Mouse (Mus musculus): ENCODE results near the gene Brd7. TPM values are rescaled to one million over a fixed set of nuclear protein-coding genes. Genes with fewer than 3 reads are reported as not detected.
A peak's percentile ranks its signal among the peaks of the same experiment; 100 is the strongest.

Gene Brd7
- polyA plus RNA-seq, 1 experiment, result 28.5 TPM

- no peak for DNase-seq
- Histone ChIP-seq H3K4me1 (ENCODE audit: control insufficient read depth, insufficient read depth, low read length) (no peaks in the 10 kb centered on the region), H3K4me3 (replicated peaks; ENCODE audit: extremely low read depth, low read depth, low read length) (no peak overlapping the region)
- no peak for TF ChIP-seq POLR2A (IDR thresholded peaks at IDR 0.05; ENCODE audit: borderline replicate concordance, extremely low read depth, low read depth, low read length)
- TF ChIP-seq CTCF (IDR thresholded peaks at IDR 0.05; ENCODE audit: insufficient read depth, low read length), result no peak
- 89% methylated on average over 2 of the region's 2 CpGs for WGBS
Observed at GRCm38 (mm10) chr8:88383164-88383556, 21.2 kb upstream of the Brd7 start.

GRCm38 (mm10) chr8:88382311-88383163, 20.5 kb upstream of the Brd7 start:
- DNase-seq, result no peak
- no peak overlapping the region for H3K4me3 ChIP-seq (replicated peaks; ENCODE audit: extremely low read depth, low read depth, low read length)
- no peaks in the 10 kb centered on the region for H3K4me1 ChIP-seq (ENCODE audit: control insufficient read depth, insufficient read depth, low read length)
- 78% methylated on average over 31 of the region's 31 CpGs for WGBS
- TF ChIP-seq CTCF (IDR thresholded peaks at IDR 0.05; ENCODE audit: insufficient read depth, low read length) (no peak), POLR2A (IDR thresholded peaks at IDR 0.05; ENCODE audit: borderline replicate concordance, extremely low read depth, low read depth, low read length) (no peak)

- TF ChIP-seq POLR2A (IDR thresholded peaks at IDR 0.05; ENCODE audit: borderline replicate concordance, extremely low read depth, low read depth, low read length) (no peak), CTCF (IDR thresholded peaks at IDR 0.05; ENCODE audit: insufficient read depth, low read length) (no peak)
- DNase-seq, result no peak
- Histone ChIP-seq H3K4me3 (replicated peaks; ENCODE audit: extremely low read depth, low read depth, low read length) (no peak overlapping the region), H3K4me1 (ENCODE audit: control insufficient read depth, insufficient read depth, low read length) (no peaks in the 10 kb centered on the region)
- WGBS, result 59% methylated on average over 7 of the region's 7 CpGs
Observed at GRCm38 (mm10) chr8:88380497-88380896, 18.5 kb upstream of the Brd7 start.

GRCm38 (mm10) chr8:88376836-88377582, 15.0 kb upstream of the Brd7 start:
- no peaks in the 10 kb centered on the region for H3K4me1 ChIP-seq (ENCODE audit: control insufficient read depth, insufficient read depth, low read length)
- TF ChIP-seq CTCF (IDR thresholded peaks at IDR 0.05; ENCODE audit: insufficient read depth, low read length), result no peak
- TF ChIP-seq POLR2A (IDR thresholded peaks at IDR 0.05; ENCODE audit: borderline replicate concordance, extremely low read depth, low read depth, low read length), result no peak
- WGBS, result 52% methylated on average over 19 of the region's 19 CpGs
- H3K4me3 ChIP-seq (replicated peaks; ENCODE audit: extremely low read depth, low read depth, low read length), result no peak overlapping the region
- DNase-seq, result no peak

- 83% methylated on average over 2 of the region's 2 CpGs for WGBS
- H3K4me3 ChIP-seq (replicated peaks; ENCODE audit: extremely low read depth, low read depth, low read length), result no peak overlapping the region
- no peaks in the 10 kb centered on the region; the same call in 1 of the 2 replicates for H3K4me1 ChIP-seq (ENCODE audit: control insufficient read depth, insufficient read depth, low read length)
- TF ChIP-seq CTCF (IDR thresholded peaks at IDR 0.05; ENCODE audit: insufficient read depth, low read length), result no peak
- TF ChIP-seq POLR2A (IDR thresholded peaks at IDR 0.05; ENCODE audit: borderline replicate concordance, extremely low read depth, low read depth, low read length), result no peak
- no peak for DNase-seq
Observed at GRCm38 (mm10) chr8:88371522-88371921, 9.5 kb upstream of the Brd7 start.

- no peaks in the 10 kb centered on the region; the same call in 1 of the 2 replicates for H3K4me1 ChIP-seq (ENCODE audit: control insufficient read depth, insufficient read depth, low read length)
- WGBS, result 51% methylated on average over 3 of the region's 3 CpGs
- TF ChIP-seq POLR2A (IDR thresholded peaks at IDR 0.05; ENCODE audit: borderline replicate concordance, extremely low read depth, low read depth, low read length) (no peak), CTCF (IDR thresholded peaks at IDR 0.05; ENCODE audit: insufficient read depth, low read length) (no peak)
- no peak for DNase-seq
- H3K4me3 ChIP-seq (replicated peaks; ENCODE audit: extremely low read depth, low read depth, low read length), result no peak overlapping the region
Observed at GRCm38 (mm10) chr8:88369805-88370204, 7.8 kb upstream of the Brd7 start.

GRCm38 (mm10) chr8:88369221-88369620, 7.2 kb upstream of the Brd7 start:
- TF ChIP-seq CTCF (IDR thresholded peaks at IDR 0.05; ENCODE audit: insufficient read depth, low read length) (peak; percentile 47; the same call in 1 of the 2 replicates), POLR2A (IDR thresholded peaks at IDR 0.05; ENCODE audit: borderline replicate concordance, extremely low read depth, low read depth, low read length) (no peak)
- Histone ChIP-seq H3K4me1 (ENCODE audit: control insufficient read depth, insufficient read depth, low read length) (no peaks in the 10 kb centered on the region; the same call in 1 of the 2 replicates), H3K4me3 (replicated peaks; ENCODE audit: extremely low read depth, low read depth, low read length) (no peak overlapping the region)
- 19% methylated on average over 6 of the region's 6 CpGs for WGBS
- DNase-seq, result no peak

- Histone ChIP-seq H3K4me1 (ENCODE audit: control insufficient read depth, insufficient read depth, low read length) (peaks cover 5% of the 10 kb centered on the region), H3K4me3 (replicated peaks; ENCODE audit: extremely low read depth, low read depth, low read length) (peak overlapping the region; percentile 99)
- 9% methylated on average over 11 of the region's 11 CpGs for WGBS
- TF ChIP-seq POLR2A (IDR thresholded peaks at IDR 0.05; ENCODE audit: borderline replicate concordance, extremely low read depth, low read depth, low read length) (no peak), CTCF (IDR thresholded peaks at IDR 0.05; ENCODE audit: insufficient read depth, low read length) (no peak)
- no peak for DNase-seq
Observed at GRCm38 (mm10) chr8:88362446-88363150, 604 bp upstream of the Brd7 start.

- no peak for TF ChIP-seq CTCF (IDR thresholded peaks at IDR 0.05; ENCODE audit: insufficient read depth, low read length)
- no peak for TF ChIP-seq POLR2A (IDR thresholded peaks at IDR 0.05; ENCODE audit: borderline replicate concordance, extremely low read depth, low read depth, low read length)
- H3K4me1 ChIP-seq (ENCODE audit: control insufficient read depth, insufficient read depth, low read length), result peaks cover 5% of the 10 kb centered on the region
- DNase-seq, result peak; percentile 46
- WGBS, result under 1% methylated on average over 31 of the region's 31 CpGs
- H3K4me3 ChIP-seq (replicated peaks; ENCODE audit: extremely low read depth, low read depth, low read length), result peak overlapping the region; percentile 99
Observed at GRCm38 (mm10) chr8:88361044-88361707, 818 bp downstream of the Brd7 start.
